Mouse (Mus musculus) C2C12 (cell line): ENCODE results near the gene Lhx1.

Experiments
- CTCF ChIP-seq: IDR thresholded peaks from one replicate; pipeline ENCODE4 v1.5.1; 2011; ENCODE audit not compliant: control insufficient read depth, insufficient read depth, insufficient read length
- MAX ChIP-seq: IDR thresholded peaks from one replicate; pipeline ENCODE4 v1.6.1; 2011; ENCODE audit warnings: mild to moderate bottlenecking, control low read depth
- USF1 ChIP-seq: IDR thresholded peaks from one replicate; pipeline ENCODE4 v1.6.1; 2011; ENCODE audit warnings: low read depth, mild to moderate bottlenecking, control low read depth, moderate library complexity

GRCm38 (mm10) chr11:84566691-84567090 lies 41.4 kb upstream of the Lhx1 start:
- TF ChIP-seq CTCF (no peak), USF1 (no peak), MAX (no peak)
